Mouse (Mus musculus): ENCODE measurements around the gene D130043K22Rik.

GRCm38 (mm10) chr13:24936772-24937107, 91.8 kb downstream of the D130043K22Rik start:
- TF ChIP-seq POLR2A (IDR thresholded peaks at IDR 0.05; ENCODE audit: control insufficient read depth, low read depth, low read length): no peak
- no peak for TF ChIP-seq CTCF (IDR thresholded peaks at IDR 0.05; ENCODE audit: control insufficient read depth, insufficient read depth, insufficient replicate concordance, low read depth, low read length)

Data from testis, adult 2 months (tissue).